Mouse (Mus musculus): ENCODE data around the gene Pitpnc1.

DNA sequence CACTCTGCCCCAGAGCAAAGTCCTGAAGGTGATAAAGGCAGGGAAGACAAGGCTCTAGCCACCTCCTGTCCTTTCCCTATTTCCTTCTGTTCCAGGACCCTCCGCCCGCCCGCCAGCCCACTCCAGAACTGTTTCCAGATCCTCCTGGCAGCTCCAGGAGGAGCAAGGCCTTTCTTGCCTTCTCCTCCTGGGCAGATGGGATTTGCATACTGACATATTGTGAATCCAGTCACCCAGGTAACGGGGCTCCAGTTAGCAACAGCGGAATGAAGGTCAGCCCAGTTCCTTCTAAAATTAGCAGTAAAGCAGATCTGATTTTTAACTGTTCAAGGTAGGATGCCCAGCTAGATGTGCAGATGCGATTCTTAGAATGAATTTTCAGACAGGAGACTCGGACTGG lies 114.3 kb downstream of the Pitpnc1 start:
- no peak for TF ChIP-seq CTCF (IDR thresholded peaks at IDR 0.05; ENCODE audit: borderline replicate concordance, insufficient read depth, low read depth, low read length)
- no peak for TF ChIP-seq POLR2A (IDR thresholded peaks at IDR 0.05; ENCODE audit: borderline replicate concordance, insufficient read depth, low read length)
